12 mouse cellular contexts compared by ENCODE assay signal in genomic region chr1:184871506-184871905, GRCm38 (mm10). TPM values are rescaled to one million over a fixed set of nuclear protein-coding genes. Genes with fewer than 3 reads are reported as not detected.
DNase-seq lines count a peak whose midpoint lies in the region; ATAC-seq and TF ChIP-seq lines count a peak whose summit lies in the region.
"Had no signal": no experiment of that assay in that cellular context is flagged by ENCODE, and none has a peak within 500 bp of the region (broad histone marks: within the 10 kb centered on the region; RNA-seq: fewer than 3 reads in every experiment).

No protein-coding gene starts in this region.

- TF ChIP-seq CTCF in liver, postnatal 0 days (IDR thresholded peaks at IDR 0.05; ENCODE audit: low read depth) = no peak

- H3K9me3 ChIP-seq in kidney, embryonic 15.5 days (replicated peaks) = no peaks in the 10 kb centered on the region
- H3K9me3 ChIP-seq in liver, postnatal 0 days (ENCODE audit: low read length) = no peaks in the 10 kb centered on the region
- H3K9me3 ChIP-seq: forebrain, embryonic 13.5 days had no signal

- WGBS in kidney, embryonic 15.5 days = 77% methylated on average over 1 of the region's 1 CpGs
- WGBS in liver, postnatal 0 days (ENCODE audit: insufficient replicate concordance) = 64% methylated on average over 1 of the region's 1 CpGs

- H3K27ac ChIP-seq in kidney, embryonic 15.5 days = peak overlapping the region; percentile 82
- peak overlapping the region; percentile 61 for H3K27ac ChIP-seq in liver, postnatal 0 days (ENCODE audit: low read depth)
- H3K27ac ChIP-seq: forebrain, embryonic 13.5 days had no signal

- no peaks in the 10 kb centered on the region for H3K27me3 ChIP-seq in kidney, embryonic 15.5 days
- no peaks in the 10 kb centered on the region for H3K27me3 ChIP-seq in liver, postnatal 0 days (ENCODE audit: insufficient read depth, low read length)

- H3K4me2 ChIP-seq in kidney, embryonic 15.5 days = no peak overlapping the region
- H3K4me2 ChIP-seq in liver, postnatal 0 days (ENCODE audit: low read depth, low read length) = no peak overlapping the region
- H3K4me2 ChIP-seq: forebrain, embryonic 13.5 days had no signal

- peak; percentile 49 for DNase-seq in adrenal gland, adult 2 months
- DNase-seq in adrenal gland, adult 18-20 months (ENCODE audit: low spot score in 2 of 2) = no peak
- peak; percentile 13 for DNase-seq in adrenal gland, postnatal 25 days
- no peak for DNase-seq in liver, postnatal 0 days
- DNase-seq in right cerebral cortex, adult 2 months (ENCODE audit: low spot score in 2 of 2) = no peak
- DNase-seq in left cerebral cortex, postnatal 14 days (ENCODE audit: low spot score in 2 of 2) = no peak
- DNase-seq: cerebellum, adult 11-12 months; heart, postnatal 10 days; right cerebral cortex, postnatal 25 days had no signal

- intact Hi-C loops in left cerebral cortex, postnatal 14 days (cut with DNase I) = no loop called here

- H3K36me3 ChIP-seq in kidney, embryonic 15.5 days = no peaks in the 10 kb centered on the region
- 0 out of 2 replicates have a peak, but pooled peaks cover 6% of the 10 kb centered on the region for H3K36me3 ChIP-seq in liver, postnatal 0 days (replicated peaks; ENCODE audit: insufficient read depth, low read length)

- H3K4me3 ChIP-seq in kidney, embryonic 15.5 days (replicated peaks) = no peak overlapping the region
- no peak overlapping the region for H3K4me3 ChIP-seq in liver, postnatal 0 days (ENCODE audit: low read depth, low read length)
- H3K4me3 ChIP-seq: forebrain, embryonic 13.5 days had no signal

- peak; percentile 57 for ATAC-seq in kidney, embryonic 15.5 days (replicated peaks; ENCODE audit: low FRiP score)
- ATAC-seq in liver, postnatal 0 days = peak; percentile 4; the same call in 1 of the 2 replicates
- no peak for ATAC-seq in cerebellum, adult (ENCODE audit: insufficient number of reproducible peaks, low FRiP score, low TSS enrichment)
- ATAC-seq: forebrain, embryonic 13.5 days had no signal

- H3K4me1 ChIP-seq in kidney, embryonic 15.5 days = peaks cover 54% of the 10 kb centered on the region
- peaks cover 19% of the 10 kb centered on the region for H3K4me1 ChIP-seq in liver, postnatal 0 days (ENCODE audit: insufficient read depth)

- H3K9ac ChIP-seq in kidney, embryonic 15.5 days = no peak overlapping the region
- H3K9ac ChIP-seq in liver, postnatal 0 days (replicated peaks) = no peak overlapping the region; the same call in 1 of the 2 replicates
- H3K9ac ChIP-seq: forebrain, embryonic 13.5 days had no signal

- no peak for TF ChIP-seq EP300 in liver, postnatal 0 days (IDR thresholded peaks at IDR 0.05; ENCODE audit: low read depth)

RNA-seq across cellular contexts. Expression of gene C130074G19Rik, which starts 11.5 kb away (rescaled TPM):
- total RNA-seq in adrenal gland, adult 2 months (2021) = 10 to 100 TPM; 26.9 to 43.6 TPM
- 8.9 and 9.8 TPM in 2 replicates for polyA plus RNA-seq in adrenal gland, adult 2 months (2012; rRNA removed)
- total RNA-seq in adrenal gland, adult 18-20 months (2021) = 10 to 100 TPM; 32.3 to 64.9 TPM
- 20.8 and 24.7 TPM in 2 replicates for total RNA-seq in adrenal gland, postnatal 25 days (2021)
- polyA plus RNA-seq in kidney, embryonic 15.5 days (2015; fragmentation: Nextera tagmentation; extraction: Ambion mirVana) = 2.3 and 2.7 TPM in 2 replicates
- 5.6 and 6.5 TPM in 2 replicates for polyA plus RNA-seq in liver, postnatal 0 days (2015; fragmentation: Nextera tagmentation; extraction: Ambion mirVana)
- total RNA-seq in left cerebral cortex, postnatal 14 days (2021) = 10 to 100 TPM; 17.6 to 20.4 TPM

RNA-seq across cellular contexts. Expression of gene Marc2, which starts 25.3 kb away (rescaled TPM):
- 100 to 1,000 TPM; 288 to 409 TPM for total RNA-seq in adrenal gland, adult 2 months (2021)
- 117 and 164 TPM in 2 replicates for polyA plus RNA-seq in adrenal gland, adult 2 months (2012; rRNA removed)
- total RNA-seq in adrenal gland, adult 18-20 months (2021) = 100 to 1,000 TPM; 381 to 428 TPM
- 257 and 310 TPM in 2 replicates for total RNA-seq in adrenal gland, postnatal 25 days (2021)
- polyA plus RNA-seq in kidney, embryonic 15.5 days (2015; fragmentation: Nextera tagmentation; extraction: Ambion mirVana) = 185 and 196 TPM in 2 replicates
- 608 and 698 TPM in 2 replicates for polyA plus RNA-seq in liver, postnatal 0 days (2015; fragmentation: Nextera tagmentation; extraction: Ambion mirVana)
- 100 to 1,000 TPM in 1 of 2 experiments, 10 to 100 TPM in 1; 100.0 to 122 TPM for total RNA-seq in left cerebral cortex, postnatal 14 days (2021)

Comparison
In these comparisons a context has a peak if more than half of its experiments do, and no peak if none do; other contexts are left out.
1. DNase-seq: peak in adrenal gland, adult 2 months (single experiment) and adrenal gland, postnatal 25 days (single experiment); none in adrenal gland, adult 18-20 months (0 of 2), liver, postnatal 0 days (single experiment), right cerebral cortex, adult 2 months (0 of 2) and left cerebral cortex, postnatal 14 days (0 of 2).